Mouse (Mus musculus) midbrain, embryonic 13.5 days (tissue): ENCODE measurements around the gene Fsd2. TPM values are rescaled to one million over a fixed set of nuclear protein-coding genes. Genes with fewer than 3 reads are reported as not detected.
A peak's percentile ranks its signal among the peaks of the same experiment; 100 is the strongest.

Source experiments
- ATAC-seq: fragments of 200-750 bp; cut with Nextera tagmentation; 2 replicates; pipeline ENCODE4 v1.8.0; 2017; ENCODE audit warnings: mild to moderate bottlenecking, moderate TSS enrichment, moderate library complexity
- H3K27ac ChIP-seq: fragments of 300-500 bp; sonication (generic); 2 replicates; pipeline ENCODE4 v1.5.1; 2015; ENCODE audit warnings: inconsistent platforms, mild to moderate bottlenecking, moderate library complexity
- H3K27me3 ChIP-seq: fragments of 300-500 bp; sonication (generic); 2 replicates; pipeline ENCODE4 v1.6.1; 2015; ENCODE audit warnings: mild to moderate bottlenecking, inconsistent platforms
- H3K36me3 ChIP-seq: fragments of 300-500 bp; sonication (generic); 2 replicates; pipeline ENCODE4 v1.6.1; 2015; ENCODE audit warnings: mild to moderate bottlenecking, inconsistent platforms
- H3K4me1 ChIP-seq: fragments of 300-500 bp; sonication (generic); replicated peaks from 2 replicates; pipeline ENCODE4 v1.6.1; 2015; ENCODE audit warnings: inconsistent platforms
- H3K4me2 ChIP-seq: fragments of 300-500 bp; sonication (generic); replicated peaks from 2 replicates; pipeline ENCODE4 v1.6.1; 2015; ENCODE audit warnings: moderate library complexity, mild to moderate bottlenecking, inconsistent platforms
- H3K4me3 ChIP-seq: fragments of 300-500 bp; sonication (generic); replicated peaks from 2 replicates; pipeline ENCODE4 v1.5.1; 2015; ENCODE audit warnings: mild to moderate bottlenecking, inconsistent platforms
- H3K9ac ChIP-seq: fragments of 300-500 bp; sonication (generic); replicated peaks from 2 replicates; pipeline ENCODE4 v1.6.1; 2015; ENCODE audit warnings: mild to moderate bottlenecking, inconsistent platforms
- H3K9me3 ChIP-seq: fragments of 300-500 bp; sonication (generic); 2 replicates; pipeline ENCODE4 v1.6.1; 2016; ENCODE audit warnings: mild to moderate bottlenecking, inconsistent platforms
- WGBS: fragments of 180-500 bp; shearing (Covaris S2); methylation state at CpG from one replicate; pipeline ENCODE4 v1.1.7; 2015; 5-methylcytosine and 5-hydroxymethylcytosine counted together
- polyA plus RNA-seq: library from polyadenylated mRNA; unstranded; fragments of >200 nt; fragmentation: Nextera tagmentation; extraction: Ambion mirVana; gene quantifications from 2 replicates; pipeline ENCODE4 v1.2.1, GENCODE M21; 2015

Fsd2 gene
- polyA plus RNA-seq, 1 experiment from 2014 or later: 0.20 TPM

GRCm38 (mm10) chr7:81559231-81559980, 7.3 kb downstream of the Fsd2 start:
- WGBS: 87% methylated on average over 14 of the region's 14 CpGs
- no peak for ATAC-seq
- Histone ChIP-seq H3K4me3 (no peak overlapping the region), H3K27ac (no peak overlapping the region), H3K4me1 (peaks cover 9% of the 10 kb centered on the region), H3K9ac (no peak overlapping the region), H3K27me3 (no peaks in the 10 kb centered on the region), H3K36me3 (no peaks in the 10 kb centered on the region), H3K4me2 (no peak overlapping the region), H3K9me3 (no peaks in the 10 kb centered on the region)

- 72% methylated on average over 4 of the region's 4 CpGs for WGBS
- H3K4me1 ChIP-seq: peaks cover 15% of the 10 kb centered on the region
- no peaks in the 10 kb centered on the region for H3K9me3 ChIP-seq
- H3K4me3 ChIP-seq: no peak overlapping the region
- no peak overlapping the region for H3K27ac ChIP-seq
- H3K9ac ChIP-seq: no peak overlapping the region
- H3K36me3 ChIP-seq: no peaks in the 10 kb centered on the region
- no peak for ATAC-seq
- no peaks in the 10 kb centered on the region for H3K27me3 ChIP-seq
- H3K4me2 ChIP-seq: no peak overlapping the region
These were observed 8.8 kb downstream of the Fsd2 start for GRCm38 (mm10) chr7:81557985-81558360.

GRCm38 (mm10) chr7:81557252-81557984, 9.3 kb downstream of the Fsd2 start:
- Histone ChIP-seq H3K27ac (no peak overlapping the region), H3K4me2 (no peak overlapping the region), H3K9me3 (no peaks in the 10 kb centered on the region), H3K4me1 (peaks cover 15% of the 10 kb centered on the region), H3K4me3 (no peak overlapping the region), H3K9ac (no peak overlapping the region), H3K36me3 (no peaks in the 10 kb centered on the region), H3K27me3 (no peaks in the 10 kb centered on the region)
- no peak for ATAC-seq
- WGBS: 82% methylated on average over 7 of the region's 7 CpGs

- H3K9me3 ChIP-seq: no peaks in the 10 kb centered on the region
- no peaks in the 10 kb centered on the region for H3K36me3 ChIP-seq
- no peak overlapping the region for H3K4me3 ChIP-seq
- 87% methylated on average over 4 of the region's 4 CpGs for WGBS
- H3K4me2 ChIP-seq: no peak overlapping the region
- H3K4me1 ChIP-seq: peaks cover 15% of the 10 kb centered on the region
- H3K9ac ChIP-seq: no peak overlapping the region
- no peak overlapping the region for H3K27ac ChIP-seq
- no peak for ATAC-seq
- no peaks in the 10 kb centered on the region for H3K27me3 ChIP-seq
These were observed 9.9 kb downstream of the Fsd2 start for GRCm38 (mm10) chr7:81556839-81557238.

GRCm38 (mm10) chr7:81554369-81554768, 12.4 kb downstream of the Fsd2 start:
- ATAC-seq: no peak
- no peaks in the 10 kb centered on the region for H3K36me3 ChIP-seq
- peaks cover 6% of the 10 kb centered on the region; the same call in 1 of the 2 replicates for H3K4me1 ChIP-seq
- no peak overlapping the region for H3K4me3 ChIP-seq
- H3K4me2 ChIP-seq: no peak overlapping the region
- no peak overlapping the region for H3K9ac ChIP-seq
- WGBS: 83% methylated on average over 2 of the region's 2 CpGs
- H3K27ac ChIP-seq: no peak overlapping the region
- H3K9me3 ChIP-seq: no peaks in the 10 kb centered on the region
- H3K27me3 ChIP-seq: no peaks in the 10 kb centered on the region

GRCm38 (mm10) chr7:81553589-81553988, 13.2 kb downstream of the Fsd2 start:
- H3K9ac ChIP-seq: no peak overlapping the region; the same call in 1 of the 2 replicates
- no peaks in the 10 kb centered on the region for H3K9me3 ChIP-seq
- 49% methylated on average over 4 of the region's 4 CpGs for WGBS
- no peaks in the 10 kb centered on the region for H3K36me3 ChIP-seq
- H3K27ac ChIP-seq: no peak overlapping the region
- H3K4me2 ChIP-seq: no peak overlapping the region
- ATAC-seq: no peak
- no peaks in the 10 kb centered on the region for H3K27me3 ChIP-seq
- peaks cover 10% of the 10 kb centered on the region; the same call in 1 of the 2 replicates for H3K4me1 ChIP-seq
- no peak overlapping the region for H3K4me3 ChIP-seq

- 75% methylated on average over 11 of the region's 11 CpGs for WGBS
- Histone ChIP-seq H3K9ac (no peak overlapping the region), H3K27me3 (no peaks in the 10 kb centered on the region), H3K4me2 (no peak overlapping the region), H3K9me3 (no peaks in the 10 kb centered on the region), H3K36me3 (no peaks in the 10 kb centered on the region), H3K27ac (no peak overlapping the region), H3K4me3 (no peak overlapping the region), H3K4me1 (peaks cover 14% of the 10 kb centered on the region; the same call in 1 of the 2 replicates)
- ATAC-seq: 0 out of 2 replicates have a peak, but pooled peaks have one; percentile 63
These were observed 17.9 kb downstream of the Fsd2 start for GRCm38 (mm10) chr7:81548864-81549263.

- no peak for ATAC-seq
- Histone ChIP-seq H3K4me1 (peaks cover 26% of the 10 kb centered on the region), H3K27me3 (no peaks in the 10 kb centered on the region), H3K4me2 (no peak overlapping the region), H3K4me3 (no peak overlapping the region), H3K9ac (no peak overlapping the region), H3K27ac (no peak overlapping the region), H3K9me3 (no peaks in the 10 kb centered on the region), H3K36me3 (no peaks in the 10 kb centered on the region)
- 80% methylated on average over 8 of the region's 8 CpGs for WGBS
These were observed 23.8 kb downstream of the Fsd2 start for GRCm38 (mm10) chr7:81542934-81543333.

GRCm38 (mm10) chr7:81541924-81542524, 24.7 kb downstream of the Fsd2 start:
- 85% methylated on average over 7 of the region's 7 CpGs for WGBS
- Histone ChIP-seq H3K4me1 (peaks cover 26% of the 10 kb centered on the region), H3K4me2 (no peak overlapping the region), H3K36me3 (no peaks in the 10 kb centered on the region), H3K9ac (no peak overlapping the region), H3K4me3 (no peak overlapping the region), H3K27me3 (no peaks in the 10 kb centered on the region), H3K27ac (no peak overlapping the region), H3K9me3 (no peaks in the 10 kb centered on the region)
- ATAC-seq: no peak

GRCm38 (mm10) chr7:81540999-81541398, 25.7 kb downstream of the Fsd2 start:
- Histone ChIP-seq H3K4me1 (peaks cover 22% of the 10 kb centered on the region), H3K4me2 (no peak overlapping the region), H3K27ac (no peak overlapping the region), H3K27me3 (no peaks in the 10 kb centered on the region), H3K9me3 (no peaks in the 10 kb centered on the region), H3K36me3 (peaks cover under 1% of the 10 kb centered on the region; the same call in 1 of the 2 replicates), H3K4me3 (no peak overlapping the region), H3K9ac (no peak overlapping the region)
- ATAC-seq: no peak
- WGBS: 65% methylated on average over 1 of the region's 1 CpGs

GRCm38 (mm10) chr7:81539565-81539964, 27.2 kb downstream of the Fsd2 start:
- Histone ChIP-seq H3K4me3 (no peak overlapping the region), H3K27ac (no peak overlapping the region), H3K9me3 (no peaks in the 10 kb centered on the region), H3K27me3 (no peaks in the 10 kb centered on the region), H3K4me1 (peaks cover 22% of the 10 kb centered on the region), H3K36me3 (peaks cover 15% of the 10 kb centered on the region), H3K9ac (no peak overlapping the region), H3K4me2 (no peak overlapping the region)
- ATAC-seq: no peak
- WGBS: 7% methylated on average over 2 of the region's 2 CpGs

- Histone ChIP-seq H3K9ac (no peak overlapping the region), H3K4me1 (peaks cover 22% of the 10 kb centered on the region), H3K4me3 (no peak overlapping the region), H3K9me3 (0 out of 2 replicates have a peak, but pooled peaks cover 7% of the 10 kb centered on the region), H3K36me3 (peaks cover 29% of the 10 kb centered on the region), H3K27me3 (no peaks in the 10 kb centered on the region), H3K27ac (no peak overlapping the region), H3K4me2 (no peak overlapping the region)
- WGBS: 91% methylated on average over 2 of the region's 2 CpGs
- no peak for ATAC-seq
These were observed 28.6 kb downstream of the Fsd2 start for GRCm38 (mm10) chr7:81538070-81538675.
